In the genomic region with DNA sequence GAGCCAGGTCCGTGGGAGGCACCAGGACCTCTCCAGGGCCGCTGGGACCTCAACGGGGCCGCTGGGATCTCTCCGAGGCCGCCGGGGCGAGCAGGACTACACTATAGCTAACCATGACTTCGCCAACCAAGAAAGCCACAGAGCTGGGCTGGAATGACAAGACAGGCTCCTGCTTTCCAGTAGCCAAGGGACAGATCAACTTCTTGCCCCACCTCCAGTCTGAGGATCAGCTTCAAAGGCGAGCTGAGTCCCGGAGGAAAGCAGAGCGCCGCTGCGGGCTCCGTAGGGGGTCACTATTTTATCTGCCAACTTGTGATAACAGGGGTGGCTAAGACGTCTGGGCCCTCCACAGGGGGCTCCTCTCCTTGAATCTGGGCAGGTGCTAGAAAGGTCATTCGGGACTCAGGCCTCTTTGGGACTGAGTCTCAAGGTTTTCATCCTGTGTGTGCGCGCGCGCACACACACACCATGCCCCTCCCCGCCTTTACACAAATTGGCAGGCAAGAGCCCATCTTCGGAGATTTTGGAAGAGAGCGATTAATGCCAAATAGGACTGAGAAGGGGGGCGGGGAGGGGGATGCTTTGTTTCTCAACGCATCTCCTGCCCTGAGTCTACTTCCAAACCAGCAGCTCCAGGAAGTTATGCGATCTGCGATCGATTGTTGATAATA, we compare ENCODE assay signal across 9 mouse cellular contexts. TPM values are rescaled to one million over a fixed set of nuclear protein-coding genes. Genes with fewer than 3 reads are reported as not detected.
A peak's percentile ranks its signal among the peaks of the same experiment; 100 is the strongest.
DNase-seq lines count a peak whose midpoint lies in the region; ATAC-seq lines count a peak whose summit lies in the region.
"Had no signal": no experiment of that assay in that cellular context is flagged by ENCODE, and none has a peak within 500 bp of the region (broad histone marks: within the 10 kb centered on the region; RNA-seq: fewer than 3 reads in every experiment).

No protein-coding gene starts in this region.

- no peak for ATAC-seq in liver, embryonic 11.5 days (replicated peaks; ENCODE audit: low FRiP score)
- 0 out of 2 replicates have a peak, but pooled peaks have one; percentile 19 for ATAC-seq in erythroid progenitor cell, adult 5-6 weeks (replicated peaks; ENCODE audit: low FRiP score, poor library complexity, severe bottlenecking)
- 0 out of 2 replicates have a peak, but pooled peaks have one; percentile 22 for ATAC-seq in limb, embryonic 13.5 days (ENCODE audit: low FRiP score, low read depth)
- no peak; the same call in 1 of the 2 replicates for ATAC-seq in neural tube, embryonic 15.5 days (ENCODE audit: low FRiP score)
- no peak for ATAC-seq in frontal cortex, adult (ENCODE audit: low TSS enrichment)

- DNase-seq in liver, embryonic 11.5 days (ENCODE audit: low spot score), result peak; percentile 38
- no peak for DNase-seq in liver
- no peak for DNase-seq in adrenal gland, postnatal 10 days
- DNase-seq in Muller cell, postnatal 12 days (ENCODE audit: inconsistent ontology term), result no peak

- no peaks in the 10 kb centered on the region for H3K36me3 ChIP-seq in liver, embryonic 11.5 days (ENCODE audit: control insufficient read depth, insufficient read depth, low read length)
- no peaks in the 10 kb centered on the region; the same call in 1 of the 2 replicates for H3K36me3 ChIP-seq in limb, embryonic 13.5 days
- no peaks in the 10 kb centered on the region for H3K36me3 ChIP-seq in neural tube, embryonic 15.5 days

- H3K27me3 ChIP-seq in liver, embryonic 11.5 days (replicated peaks; ENCODE audit: control insufficient read depth, insufficient read depth, low read length), result peaks cover 67% of the 10 kb centered on the region
- H3K27me3 ChIP-seq in limb, embryonic 13.5 days, result peaks cover 70% of the 10 kb centered on the region
- peaks cover 66% of the 10 kb centered on the region for H3K27me3 ChIP-seq in neural tube, embryonic 15.5 days (replicated peaks)

- 2% methylated on average over 29 of the region's 29 CpGs for WGBS in liver, embryonic 11.5 days
- WGBS in limb, embryonic 13.5 days, result 2% methylated on average over 29 of the region's 29 CpGs
- 1% methylated on average over 29 of the region's 29 CpGs for WGBS in neural tube, embryonic 15.5 days

- H3K4me2 ChIP-seq in liver, embryonic 11.5 days, result peak overlapping the region; percentile 54
- peak overlapping the region; percentile 49 for H3K4me2 ChIP-seq in limb, embryonic 13.5 days (replicated peaks)
- H3K4me2 ChIP-seq in neural tube, embryonic 15.5 days, result peak overlapping the region; percentile 16; the same call in 1 of the 2 replicates

- no peaks in the 10 kb centered on the region for H3K9me3 ChIP-seq in liver, embryonic 11.5 days (ENCODE audit: control insufficient read depth, low read length)
- no peaks in the 10 kb centered on the region for H3K9me3 ChIP-seq in limb, embryonic 13.5 days
- H3K9me3 ChIP-seq in neural tube, embryonic 15.5 days (replicated peaks), result no peaks in the 10 kb centered on the region

- no peak overlapping the region for H3K9ac ChIP-seq in liver, embryonic 11.5 days (ENCODE audit: low read depth, low read length)
- no peak overlapping the region for H3K9ac ChIP-seq in limb, embryonic 13.5 days
- no peak overlapping the region for H3K9ac ChIP-seq in neural tube, embryonic 15.5 days (replicated peaks)

- 0 out of 2 replicates have a peak, but pooled peaks cover 4% of the 10 kb centered on the region for H3K4me1 ChIP-seq in liver, embryonic 11.5 days (replicated peaks; ENCODE audit: control insufficient read depth, insufficient read depth, low read length)
- H3K4me1 ChIP-seq in limb, embryonic 13.5 days, result peaks cover 27% of the 10 kb centered on the region
- H3K4me1 ChIP-seq in neural tube, embryonic 15.5 days, result peaks cover 17% of the 10 kb centered on the region

- no peak overlapping the region for H3K27ac ChIP-seq in liver, embryonic 11.5 days (ENCODE audit: low read depth, low read length)
- H3K27ac ChIP-seq in limb, embryonic 13.5 days, result peak overlapping the region; percentile 40; the same call in 1 of the 2 replicates
- no peak overlapping the region for H3K27ac ChIP-seq in neural tube, embryonic 15.5 days (replicated peaks)
- H3K27ac ChIP-seq: kidney, postnatal 0 days had no signal

- H3K4me3 ChIP-seq in liver, embryonic 11.5 days (ENCODE audit: low read depth, low read length), result peak overlapping the region; percentile 22; the same call in 1 of the 2 replicates
- peak overlapping the region; percentile 20 for H3K4me3 ChIP-seq in limb, embryonic 13.5 days
- no peak overlapping the region for H3K4me3 ChIP-seq in neural tube, embryonic 15.5 days (replicated peaks)

RNA-seq across cellular contexts. Expression of a gene that starts 10.4 kb away (rescaled TPM):
- polyA plus RNA-seq in liver, embryonic 11.5 days (2014; fragmentation: Nextera tagmentation; extraction: Ambion mirVana), result 27.4 and 32.7 TPM in 2 replicates
- 5.4 and 6.5 TPM in 2 replicates for total RNA-seq in erythroid progenitor cell, adult 5-6 weeks (2015; ENCODE audit: low replicate concordance)
- 7.6 and 10.4 TPM in 2 replicates for total RNA-seq in erythroid progenitor cell, adult 5-6 weeks (2017; ENCODE audit: low replicate concordance)
- polyA plus RNA-seq in limb, embryonic 13.5 days (2015; fragmentation: Nextera tagmentation; extraction: Ambion mirVana), result 44.8 and 46.7 TPM in 2 replicates
- polyA plus RNA-seq in neural tube, embryonic 15.5 days (2015; fragmentation: Nextera tagmentation; extraction: Ambion mirVana), result 26.7 and 29.9 TPM in 2 replicates
- total RNA-seq in adrenal gland, postnatal 10 days (2021), result 10 to 100 TPM; 25.2 to 30.0 TPM

RNA-seq across cellular contexts. Expression of a gene that starts 10.8 kb away (rescaled TPM):
- polyA plus RNA-seq in liver, embryonic 11.5 days (2014; fragmentation: Nextera tagmentation; extraction: Ambion mirVana), result 1.1 and 2.9 TPM in 2 replicates
- total RNA-seq in erythroid progenitor cell, adult 5-6 weeks (2015; ENCODE audit: low replicate concordance), result not detected in 2 replicates
- 1.4 TPM in 1 of 2 replicates, not detected in the other for total RNA-seq in erythroid progenitor cell, adult 5-6 weeks (2017; ENCODE audit: low replicate concordance)
- polyA plus RNA-seq in limb, embryonic 13.5 days (2015; fragmentation: Nextera tagmentation; extraction: Ambion mirVana), result 61.6 and 65.2 TPM in 2 replicates
- 8.5 and 13.2 TPM in 2 replicates for polyA plus RNA-seq in neural tube, embryonic 15.5 days (2015; fragmentation: Nextera tagmentation; extraction: Ambion mirVana)
- 1 to 10 TPM in 1 of 2 experiments, under 1 TPM in 1; 0.75 to 5.7 TPM for total RNA-seq in adrenal gland, postnatal 10 days (2021)

Comparison
In these comparisons a context has a peak if more than half of its experiments do, and no peak if none do; other contexts are left out.
1. ATAC-seq: peak in erythroid progenitor cell, adult 5-6 weeks (single experiment) and limb, embryonic 13.5 days (single experiment); none in liver, embryonic 11.5 days (single experiment), neural tube, embryonic 15.5 days (single experiment) and frontal cortex, adult (single experiment).
2. Peak in every context shown above with its lines, with median percentiles within 50 percentile points of each other: H3K4me2 ChIP-seq.